Mouse (Mus musculus) T-helper 17 cell (primary cell): ENCODE measurements around the gene Grm1.

Source experiments
- in situ Hi-C, 2 experiments: fragments of 300-600 bp; cut with MboI, MseI; formaldehyde crosslinking; loops; 1 replicate in 1 of 2; 2 replicates in 1 of 2; pipeline ENCODE4 v1.15.1; 2025; ENCODE audit warnings: high pct_unique_total_duplicates in 2 of 2

Gene Grm1

GRCm38 (mm10) chr10:10964490-10965150, 117.5 kb downstream of the Grm1 start:
- in situ Hi-C loops, result no loop called here

- in situ Hi-C loops, result no loop called here
Observed at GRCm38 (mm10) chr10:10950557-10950956, 131.6 kb downstream of the Grm1 start.

- in situ Hi-C loops, result loop anchor here in 1 of 2 experiments (10.0 kb wide), 1 partner anchor 306 kb away; no protein-coding TSS in a partner anchor
Observed at GRCm38 (mm10) chr10:10949172-10949571, 133.0 kb downstream of the Grm1 start.

GRCm38 (mm10) chr10:10947531-10947930, 134.6 kb downstream of the Grm1 start:
- in situ Hi-C loops, result loop anchor here in 1 of 2 experiments (10.0 kb wide), 1 partner anchor 307 kb away; no protein-coding TSS in a partner anchor

- in situ Hi-C loops, result loop anchor here in 1 of 2 experiments (10.0 kb wide), 1 partner anchor 311 kb away; no protein-coding TSS in a partner anchor
Observed at GRCm38 (mm10) chr10:10944003-10944402, 138.2 kb downstream of the Grm1 start.

GRCm38 (mm10) chr10:10942248-10942647, 139.9 kb downstream of the Grm1 start:
- in situ Hi-C loops, result loop anchor here in 1 of 2 experiments (10.0 kb wide), 1 partner anchor 313 kb away; no protein-coding TSS in a partner anchor

- in situ Hi-C loops, result no loop called here
Observed at GRCm38 (mm10) chr10:10935806-10936205, 146.3 kb downstream of the Grm1 start.

GRCm38 (mm10) chr10:10929672-10930071, 152.5 kb downstream of the Grm1 start:
- in situ Hi-C loops, result no loop called here

GRCm38 (mm10) chr10:10928798-10929366, 153.3 kb downstream of the Grm1 start:
- in situ Hi-C loops, result no loop called here

- in situ Hi-C loops, result no loop called here
Observed at GRCm38 (mm10) chr10:10917857-10918399, 164.2 kb downstream of the Grm1 start.

- in situ Hi-C loops, result no loop called here
Observed at GRCm38 (mm10) chr10:10913621-10914020, 168.5 kb downstream of the Grm1 start.

GRCm38 (mm10) chr10:10890221-10890620, 191.9 kb downstream of the Grm1 start:
- in situ Hi-C loops, result no loop called here

GRCm38 (mm10) chr10:10888521-10888920, 193.6 kb downstream of the Grm1 start:
- in situ Hi-C loops, result no loop called here

GRCm38 (mm10) chr10:10884992-10885391, 197.2 kb downstream of the Grm1 start:
- in situ Hi-C loops, result no loop called here

GRCm38 (mm10) chr10:10872142-10872541, 210.0 kb downstream of the Grm1 start:
- in situ Hi-C loops, result no loop called here

- in situ Hi-C loops, result no loop called here
Observed at GRCm38 (mm10) chr10:10870271-10870670, 211.9 kb downstream of the Grm1 start.

- in situ Hi-C loops, result no loop called here
Observed at GRCm38 (mm10) chr10:10866278-10866677, 215.9 kb downstream of the Grm1 start.

- in situ Hi-C loops, result no loop called here
Observed at GRCm38 (mm10) chr10:10864759-10865158, 217.4 kb downstream of the Grm1 start.

GRCm38 (mm10) chr10:10847376-10848286, 234.5 kb downstream of the Grm1 start:
- in situ Hi-C loops, result no loop called here

- in situ Hi-C loops, result no loop called here
Observed at GRCm38 (mm10) chr10:10845059-10845685, 237.0 kb downstream of the Grm1 start.

- in situ Hi-C loops, result no loop called here
Observed at GRCm38 (mm10) chr10:10835406-10835805, 246.8 kb downstream of the Grm1 start.
